Mouse (Mus musculus): ENCODE data around the gene Vdac1.

DNA sequence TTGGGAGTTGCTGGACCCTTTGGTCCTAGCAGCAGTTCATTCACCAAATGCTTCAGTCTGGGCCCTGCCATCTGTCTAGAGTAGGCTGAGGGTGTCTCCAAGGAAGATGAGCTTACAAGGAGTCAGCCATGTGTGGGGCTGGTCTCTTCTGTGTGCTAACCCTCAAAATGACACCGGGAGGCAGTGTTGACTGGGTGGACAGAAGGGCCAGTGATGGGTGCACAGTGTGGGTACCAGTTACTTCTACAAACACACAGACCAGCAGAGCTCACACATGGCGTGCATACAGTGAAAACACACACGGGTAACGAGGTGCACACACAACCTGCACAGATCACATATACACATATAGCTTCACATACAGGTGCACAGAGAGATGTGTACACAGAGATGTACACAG lies 21.6 kb upstream of the Vdac1 start:
- no peak for TF ChIP-seq CTCF (IDR thresholded peaks at IDR 0.05; ENCODE audit: low read depth, low read length)
- TF ChIP-seq TAL1 (conservative IDR thresholded peaks at IDR 0.05; ENCODE audit: low read depth, low read length), result no peak
- TF ChIP-seq GATA1 (IDR thresholded peaks at IDR 0.05; ENCODE audit: borderline replicate concordance, low read length), result no peak
- no peak for TF ChIP-seq POLR2AphosphoS5 (IDR thresholded peaks at IDR 0.05; ENCODE audit: insufficient replicate concordance, low read depth, low read length)
